Mouse (Mus musculus): ENCODE data around the gene Ncam1. TPM values are rescaled to one million over a fixed set of nuclear protein-coding genes. Genes with fewer than 3 reads are reported as not detected.

Ncam1 gene
- total RNA-seq, 2 experiments from 2014 or later = 16.5 to 24.5 TPM

DNA sequence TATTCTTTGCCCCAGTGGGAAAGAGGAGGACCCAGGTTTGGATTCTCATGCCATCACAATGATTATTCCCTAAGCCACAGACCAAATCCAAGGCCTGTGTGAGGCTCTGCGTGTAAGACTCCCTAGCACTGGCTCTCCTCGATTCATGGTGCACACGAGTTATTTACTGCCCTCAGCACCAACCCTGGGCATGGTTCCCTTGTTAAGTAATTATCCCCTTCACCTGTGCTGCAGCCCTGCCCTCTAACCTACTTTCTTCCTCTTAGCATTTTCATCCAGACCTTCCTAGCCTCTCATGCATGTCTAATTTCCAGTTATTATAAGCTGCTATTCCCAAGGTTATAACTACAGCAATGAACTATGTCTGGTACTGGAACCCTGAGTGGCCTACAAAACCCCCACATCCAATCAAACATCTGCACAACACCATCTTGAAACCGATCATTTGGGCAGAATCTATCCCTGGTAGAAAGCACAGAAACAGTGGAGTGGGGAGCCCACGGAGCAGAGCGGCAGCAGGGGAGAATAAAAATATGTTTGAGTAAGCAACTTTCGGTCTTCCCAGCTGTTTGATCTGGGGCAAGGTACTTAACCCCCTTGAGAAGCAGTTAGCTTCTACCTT is 116.8 kb downstream of the Ncam1 start:
- ATAC-seq (replicated peaks; ENCODE audit: poor library complexity) = no peak

DNA sequence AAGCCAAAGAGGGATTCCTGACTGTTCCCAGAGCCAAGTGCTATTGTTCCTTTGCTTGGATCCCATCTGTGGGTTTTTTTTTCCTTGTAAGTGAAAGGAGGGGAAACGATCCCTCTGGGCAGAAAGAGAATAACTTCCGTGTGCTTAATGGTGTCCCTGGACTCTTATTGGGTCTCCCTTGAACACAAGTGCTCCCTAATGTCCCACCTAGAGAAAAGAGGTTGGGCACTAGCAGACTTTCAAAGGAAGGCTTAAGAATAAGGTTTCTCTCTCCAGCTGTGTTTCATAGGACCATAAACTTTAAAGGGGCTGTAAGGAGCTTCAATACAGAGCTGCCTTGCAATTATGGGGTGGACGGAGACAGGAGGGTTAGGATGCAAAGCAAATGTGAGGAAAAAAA is 119.5 kb downstream of the Ncam1 start:
- no peak for ATAC-seq (replicated peaks; ENCODE audit: poor library complexity)

DNA sequence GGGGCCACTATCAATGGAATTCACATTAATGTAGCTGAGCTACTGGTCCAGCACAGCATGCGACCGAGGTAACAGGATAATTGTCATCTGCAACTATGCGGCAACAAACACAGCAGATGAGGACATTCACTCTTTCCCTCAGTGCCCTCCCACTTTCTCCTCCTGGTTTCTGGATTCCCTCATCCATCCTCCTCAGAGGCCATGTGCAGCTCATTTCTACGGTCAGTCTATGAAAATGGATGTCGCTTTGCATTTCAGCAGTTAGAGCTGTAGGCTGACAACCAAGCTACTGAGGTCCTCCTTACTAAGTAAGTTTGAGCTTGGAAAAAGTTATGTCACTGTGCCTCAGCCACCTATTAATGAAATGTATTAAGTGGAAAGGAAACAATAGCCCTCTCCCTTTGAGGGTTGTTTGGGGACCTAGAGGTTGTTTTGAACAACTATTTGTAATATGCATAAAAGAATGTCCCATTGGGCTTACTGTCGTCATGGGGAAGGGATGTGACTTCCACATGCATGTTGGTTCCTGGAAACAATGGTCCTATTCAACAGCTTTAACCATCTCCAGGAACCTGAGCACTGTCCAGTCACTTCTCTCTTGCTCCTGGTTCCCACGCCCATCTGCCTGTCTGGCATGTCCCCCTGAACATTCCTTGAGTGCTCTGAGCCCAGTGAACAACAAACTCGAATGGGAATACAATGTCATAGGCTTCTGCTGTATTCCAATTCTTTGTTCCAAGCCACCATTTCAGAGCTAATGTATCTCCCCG is 122.8 kb downstream of the Ncam1 start:
- no peak for ATAC-seq (replicated peaks; ENCODE audit: poor library complexity)

DNA sequence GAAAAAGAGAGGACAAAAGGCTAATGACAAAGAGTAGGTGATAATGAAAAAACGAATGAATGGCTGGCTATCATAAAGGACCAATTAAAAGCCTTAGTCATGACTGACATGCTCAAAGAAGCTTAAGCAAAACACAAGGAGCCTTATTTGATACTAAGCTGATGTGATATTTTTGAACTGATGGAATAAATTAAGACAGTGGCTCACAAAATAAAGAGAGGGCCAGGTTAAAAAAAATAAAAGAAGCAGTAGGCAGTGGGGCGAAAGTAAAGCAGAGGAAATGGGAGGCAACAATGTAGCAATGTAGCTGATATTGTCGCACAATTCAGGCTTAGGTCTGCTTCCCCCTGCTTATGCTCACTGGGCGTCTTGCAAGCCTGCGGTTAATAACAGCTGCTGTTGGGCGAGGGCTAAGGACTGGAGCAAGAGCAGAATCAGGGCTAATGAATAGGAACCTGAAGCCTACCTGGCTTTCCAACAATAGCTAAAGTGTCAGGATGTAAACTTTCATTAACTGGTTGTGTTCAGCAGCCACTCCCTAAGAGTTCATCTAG is 126.0 kb downstream of the Ncam1 start:
- ATAC-seq (replicated peaks; ENCODE audit: poor library complexity) = no peak

DNA sequence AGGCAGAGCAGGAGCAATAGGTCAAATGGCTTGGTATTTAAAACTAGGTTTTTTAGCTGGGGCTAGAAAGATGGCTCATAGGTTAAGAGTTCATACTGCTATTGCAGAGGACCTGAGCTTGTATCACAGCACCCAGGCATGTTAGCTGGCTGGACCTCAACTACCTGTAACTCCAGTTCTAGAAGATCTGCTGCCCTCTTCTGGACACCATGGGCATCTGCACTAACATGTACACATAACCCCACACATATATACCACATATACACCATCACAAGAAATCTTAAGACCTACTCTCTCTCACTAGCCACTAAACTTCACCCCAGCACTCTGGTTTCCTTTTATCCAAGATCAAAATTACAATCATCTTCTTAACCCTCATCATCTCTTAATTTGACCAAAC is 131.7 kb downstream of the Ncam1 start:
- ATAC-seq (replicated peaks; ENCODE audit: poor library complexity) = no peak

DNA sequence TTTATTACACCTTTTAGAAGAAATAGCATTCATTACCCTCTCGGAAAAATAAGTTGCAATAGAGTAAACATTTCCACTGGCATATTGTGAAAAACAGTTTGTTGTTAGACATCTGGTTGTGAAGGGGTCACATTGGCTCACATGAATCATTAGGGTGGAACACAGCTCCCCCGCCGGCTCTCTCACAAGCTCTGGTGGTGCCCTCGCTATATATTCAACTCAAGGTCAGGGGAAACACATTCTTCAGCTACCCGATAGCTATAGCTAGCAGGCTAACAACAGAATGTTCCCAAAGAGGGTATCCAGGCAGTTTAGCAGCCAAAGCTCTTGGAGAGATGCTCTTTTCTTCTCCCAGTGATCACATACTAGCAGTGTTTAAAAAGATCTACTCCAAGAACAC is 133.4 kb downstream of the Ncam1 start:
- no peak for ATAC-seq (replicated peaks; ENCODE audit: poor library complexity)

DNA sequence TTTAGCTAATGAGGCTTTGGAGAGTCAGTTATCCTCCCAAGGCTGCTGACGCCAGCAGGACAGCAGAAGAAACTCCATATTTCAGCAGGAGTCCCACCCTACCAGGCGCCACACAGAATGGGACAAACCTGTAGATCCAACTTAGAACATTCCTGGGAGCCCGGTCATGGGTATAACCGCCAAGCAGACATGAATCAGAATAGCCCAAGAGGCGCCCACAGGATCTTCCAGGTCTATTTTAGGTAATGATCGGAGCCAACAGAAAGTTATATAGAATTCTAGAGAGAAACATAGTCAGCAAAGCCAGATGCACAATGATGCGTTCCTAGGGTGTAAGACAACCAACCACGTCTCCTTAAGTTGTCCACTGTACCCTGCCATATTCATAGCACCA is 134.8 kb downstream of the Ncam1 start:
- ATAC-seq (replicated peaks; ENCODE audit: poor library complexity) = no peak

DNA sequence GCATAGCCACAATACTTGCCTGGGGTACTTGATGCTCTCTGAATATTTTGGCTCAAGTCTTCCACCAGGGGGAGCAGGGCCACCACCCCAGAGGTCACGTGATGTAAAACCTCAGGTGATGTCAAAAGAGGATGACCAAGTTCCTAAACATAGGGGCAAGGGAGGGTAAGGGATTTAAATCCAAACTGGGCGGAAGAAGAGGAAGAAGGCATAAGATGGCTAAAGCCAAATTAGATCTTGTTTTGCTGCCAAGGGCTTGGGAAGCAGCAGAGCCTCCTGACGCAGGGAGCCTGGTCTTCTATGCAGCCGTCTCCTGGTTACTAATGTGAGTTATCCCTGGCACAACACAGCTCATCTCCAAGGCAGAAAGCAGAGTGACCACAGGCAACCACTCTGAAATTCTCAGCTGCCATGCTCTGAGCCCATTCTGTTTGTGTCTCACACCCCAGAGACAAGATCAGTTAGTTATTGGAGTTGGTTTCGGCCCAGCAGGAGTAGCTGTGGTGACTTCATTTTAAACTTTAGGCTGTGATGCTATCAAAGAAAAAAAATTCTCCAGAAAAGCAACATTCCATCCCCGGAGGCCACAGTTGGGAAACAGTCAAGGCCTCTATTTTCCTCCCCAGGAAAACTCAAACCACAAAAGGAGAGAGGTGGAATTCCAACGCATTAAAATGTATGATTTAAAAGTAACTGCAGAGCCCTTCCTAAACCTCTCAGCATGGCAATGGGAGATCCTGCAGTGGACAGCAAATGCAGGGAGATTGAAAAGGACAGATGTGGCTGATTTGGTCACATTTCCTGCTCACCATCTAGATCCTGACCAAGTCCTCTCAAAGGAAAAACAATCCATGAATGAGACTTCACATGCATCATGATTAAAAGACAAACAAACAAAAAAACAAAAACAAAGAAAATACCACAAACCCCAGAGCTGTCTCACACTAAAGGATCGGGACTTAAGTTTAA is 135.5 kb downstream of the Ncam1 start:
- ATAC-seq (replicated peaks; ENCODE audit: poor library complexity) = 0 out of 2 replicates have a peak, but pooled peaks have one; percentile 17

DNA sequence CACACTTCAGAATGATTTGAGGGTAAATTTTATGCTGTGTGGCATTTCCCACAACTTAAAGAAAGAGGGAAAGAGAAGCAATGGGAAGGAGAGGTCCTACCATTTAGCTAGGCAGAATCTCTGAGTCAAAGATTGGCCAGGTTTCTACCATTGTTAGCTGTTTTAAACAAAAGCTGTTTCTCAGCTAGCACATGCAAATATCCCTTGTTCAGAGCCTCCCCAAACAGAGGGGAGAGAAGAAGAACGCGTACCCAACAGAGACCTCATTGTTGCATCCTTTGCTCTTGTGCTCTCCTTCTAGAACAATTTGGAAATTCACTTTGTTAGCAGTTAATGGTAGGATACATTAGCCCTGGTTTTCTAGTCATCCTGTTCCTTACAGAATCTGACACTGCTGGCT is 137.2 kb downstream of the Ncam1 start:
- ATAC-seq (replicated peaks; ENCODE audit: poor library complexity) = no peak

DNA sequence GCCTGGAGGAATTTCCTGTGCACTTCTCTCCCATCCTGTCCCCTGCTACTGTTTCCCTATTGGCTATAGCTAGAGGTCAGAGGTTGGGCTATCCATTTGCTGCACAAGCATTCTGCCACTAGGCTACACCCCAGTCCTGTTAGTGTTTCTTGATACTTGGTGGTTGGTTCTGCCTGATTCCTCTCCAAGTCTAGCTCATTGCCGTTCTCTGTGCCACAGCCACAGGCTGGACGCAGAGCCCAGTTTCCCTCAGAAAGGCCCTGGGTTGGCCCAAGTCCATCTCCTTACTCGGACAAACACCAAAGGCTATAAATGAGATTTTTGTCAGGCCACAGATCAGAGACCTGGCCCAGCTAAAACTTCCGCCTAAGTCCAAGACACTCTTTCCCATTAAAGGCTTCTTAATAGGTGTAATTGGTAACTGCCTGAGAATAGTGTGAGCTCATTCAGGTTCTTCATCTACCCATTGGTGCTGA is 140.3 kb downstream of the Ncam1 start:
- no peak for ATAC-seq (replicated peaks; ENCODE audit: poor library complexity)

DNA sequence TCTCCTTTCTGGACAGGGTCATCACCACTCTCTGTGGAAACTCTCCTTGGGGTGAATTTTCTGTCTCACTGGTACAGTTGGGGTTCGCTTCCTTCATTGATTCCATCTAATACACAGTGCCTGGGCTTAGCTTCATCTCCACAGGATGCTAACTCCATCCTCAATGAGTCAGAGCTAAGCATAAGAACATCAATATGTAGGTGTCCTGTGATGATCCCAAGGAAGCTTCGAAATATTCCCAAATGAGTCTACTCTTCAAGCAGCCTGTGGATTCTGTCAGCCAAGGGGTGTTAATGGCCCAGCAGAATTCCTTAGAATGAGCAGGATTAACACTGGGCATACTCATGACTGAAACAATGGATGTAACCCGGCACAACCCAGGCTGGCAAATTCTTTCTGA is 144.3 kb downstream of the Ncam1 start:
- ATAC-seq (replicated peaks; ENCODE audit: poor library complexity) = no peak

DNA sequence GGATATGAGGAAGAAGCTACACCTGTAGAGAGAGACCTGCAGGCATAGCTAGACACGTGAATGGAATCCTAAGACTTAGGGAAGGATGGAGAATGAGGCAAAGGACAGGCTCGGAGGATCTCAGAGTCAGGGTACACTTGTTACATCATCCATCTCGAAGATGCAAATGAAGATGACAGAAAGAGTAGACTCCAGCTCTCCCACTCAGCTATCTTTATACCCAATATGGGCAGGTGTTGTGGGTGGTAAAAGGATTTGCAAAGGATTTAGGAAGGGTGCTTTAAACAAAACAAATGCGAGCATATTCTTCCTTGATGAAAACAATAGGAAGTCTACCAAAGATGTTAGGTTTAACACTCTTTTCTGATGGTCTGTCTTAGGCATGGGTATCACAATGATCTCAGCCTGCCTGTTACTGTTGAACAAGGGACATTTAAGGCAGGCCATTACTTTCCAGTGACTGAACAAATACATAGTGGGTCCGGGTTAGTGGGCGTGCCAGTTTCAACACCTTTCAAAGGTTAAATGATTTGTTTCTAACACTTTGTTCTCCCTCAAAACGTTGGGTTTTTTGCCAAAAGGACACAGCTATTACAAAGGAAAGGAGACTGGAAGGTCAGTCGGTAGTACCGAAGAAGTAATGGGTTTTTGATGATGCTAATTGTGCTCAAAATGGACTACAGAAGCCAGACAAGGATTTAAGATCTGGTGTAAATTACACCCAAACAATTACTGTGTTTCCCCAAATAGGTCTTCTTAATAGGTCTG is 145.1 kb downstream of the Ncam1 start:
- no peak for ATAC-seq (replicated peaks; ENCODE audit: poor library complexity)

DNA sequence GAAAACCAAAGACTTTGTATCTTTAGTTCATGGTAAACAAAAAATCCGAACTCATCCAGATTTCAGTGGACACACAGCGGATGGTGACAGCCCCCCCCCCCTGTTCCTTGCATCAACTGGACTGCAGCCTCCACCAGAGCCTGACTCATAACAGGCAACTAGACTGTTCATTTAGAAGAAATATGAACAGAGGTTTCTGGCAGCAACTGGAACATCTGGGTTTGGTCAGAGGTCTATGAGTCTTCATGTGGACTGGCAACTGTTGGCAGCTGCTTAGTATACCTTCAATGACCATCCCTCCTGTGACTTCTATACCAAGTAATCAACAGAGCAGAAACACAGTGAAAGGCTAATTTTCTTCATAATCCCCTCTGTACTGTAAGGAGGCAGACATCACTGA is 154.4 kb downstream of the Ncam1 start:
- ATAC-seq (replicated peaks; ENCODE audit: poor library complexity) = no peak

DNA sequence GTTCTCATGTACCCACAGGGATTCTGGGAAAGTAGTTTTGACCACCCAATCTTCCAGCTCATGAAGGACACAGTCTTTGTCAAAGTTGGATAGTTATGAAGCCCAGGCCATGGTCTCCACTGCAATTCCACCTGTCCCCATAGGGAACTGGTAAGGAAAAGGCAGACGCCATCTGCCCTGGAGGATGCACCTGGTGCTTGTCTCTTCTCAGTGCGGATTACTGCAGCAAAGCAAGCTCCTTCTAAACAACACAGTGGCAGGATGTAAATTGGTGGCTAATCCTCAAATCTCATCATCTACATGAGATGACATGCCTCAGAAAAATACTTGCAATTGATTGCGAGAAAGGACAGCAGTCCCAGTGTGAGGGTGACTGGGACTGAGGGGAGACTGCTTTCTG is 158.0 kb downstream of the Ncam1 start:
- no peak for ATAC-seq (replicated peaks; ENCODE audit: poor library complexity)

DNA sequence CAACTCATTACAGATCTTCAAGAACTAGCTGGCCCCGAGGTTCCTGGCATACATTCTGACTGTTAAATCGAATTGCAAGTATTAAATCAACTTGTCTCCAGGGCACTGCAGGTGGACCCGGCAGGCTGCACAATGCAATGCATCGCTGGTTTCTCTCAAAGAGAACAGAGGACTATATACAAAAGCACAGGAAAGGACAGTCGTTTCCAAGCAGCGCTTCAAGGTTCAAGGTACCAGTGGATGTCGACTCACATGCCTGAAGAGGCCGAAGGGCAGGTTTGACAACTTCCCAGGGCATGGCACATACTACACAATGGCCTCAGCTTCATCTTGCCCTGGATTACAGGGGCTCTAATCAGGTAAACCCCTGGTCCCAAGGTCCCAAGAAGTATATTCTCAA is 158.6 kb downstream of the Ncam1 start:
- no peak for ATAC-seq (replicated peaks; ENCODE audit: poor library complexity)

DNA sequence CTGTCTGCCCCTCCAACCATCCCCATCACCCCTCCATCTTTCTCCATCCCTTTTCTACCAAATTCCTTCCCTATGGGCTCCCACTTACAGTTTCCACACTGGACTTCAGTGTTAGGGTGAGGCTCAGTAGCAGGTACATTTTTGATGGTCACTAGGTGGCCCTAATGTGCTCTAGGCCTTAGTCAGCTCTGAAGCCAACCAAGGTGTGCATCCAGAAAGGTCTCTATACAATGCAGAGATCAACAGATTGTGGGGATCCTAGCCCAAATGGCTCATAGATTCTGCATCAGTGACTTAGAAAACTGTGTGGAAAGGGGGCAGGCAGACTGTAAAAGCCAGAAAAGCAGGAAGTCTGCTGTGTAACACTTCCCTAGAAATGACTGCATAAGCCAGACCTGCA is 160.8 kb downstream of the Ncam1 start:
- no peak for ATAC-seq (replicated peaks; ENCODE audit: poor library complexity)

DNA sequence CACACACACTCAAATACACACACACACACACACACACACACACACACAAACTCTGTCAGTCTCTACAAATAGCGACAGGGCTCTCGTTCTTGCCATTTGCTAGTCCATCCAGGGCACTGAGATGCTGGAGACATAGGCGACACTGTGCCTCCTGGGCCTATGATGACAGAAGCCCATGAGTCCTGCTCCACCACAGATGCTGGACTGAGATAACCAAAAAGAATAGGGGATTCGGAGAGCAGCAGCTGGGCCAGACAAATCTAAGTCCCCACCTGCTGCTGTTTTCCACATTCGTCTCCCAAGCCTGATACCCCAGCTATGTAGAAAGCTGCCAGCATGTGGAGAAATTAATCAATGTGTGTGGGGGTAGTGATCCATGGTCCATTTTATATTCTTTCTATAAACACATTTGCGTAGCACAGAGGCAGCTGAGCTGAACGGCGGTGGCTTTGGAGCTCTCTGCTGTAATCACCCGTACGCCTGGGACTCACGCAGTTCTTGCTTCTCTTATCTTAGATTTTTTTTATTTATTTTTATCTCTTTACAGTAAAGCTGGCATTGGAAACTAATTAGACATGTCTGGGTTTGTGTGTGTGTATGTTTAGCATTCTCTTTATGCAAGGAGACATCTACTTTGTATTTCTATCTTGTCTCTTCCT is 162.9 kb downstream of the Ncam1 start:
- ATAC-seq (replicated peaks; ENCODE audit: poor library complexity) = no peak

DNA sequence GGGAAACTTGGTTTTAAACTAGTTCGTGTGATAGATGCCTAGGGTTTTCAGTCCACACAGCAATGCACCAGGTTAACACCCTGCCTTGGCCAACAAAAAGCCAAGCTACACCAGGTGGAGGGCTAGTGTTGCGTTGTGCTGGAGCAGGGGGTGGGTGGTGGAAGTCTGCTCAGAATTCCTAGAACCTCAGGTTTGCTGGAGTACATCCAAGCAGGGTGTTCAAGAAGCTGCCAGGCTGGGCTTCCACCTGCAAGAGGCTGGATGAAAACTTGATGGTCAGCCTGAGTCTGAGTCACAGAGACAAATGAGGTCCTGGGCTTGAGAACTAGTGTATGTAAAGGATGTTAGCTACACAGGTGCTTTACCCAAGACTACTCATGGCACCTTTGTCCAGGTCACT is 166.1 kb downstream of the Ncam1 start:
- ATAC-seq (replicated peaks; ENCODE audit: poor library complexity) = no peak

DNA sequence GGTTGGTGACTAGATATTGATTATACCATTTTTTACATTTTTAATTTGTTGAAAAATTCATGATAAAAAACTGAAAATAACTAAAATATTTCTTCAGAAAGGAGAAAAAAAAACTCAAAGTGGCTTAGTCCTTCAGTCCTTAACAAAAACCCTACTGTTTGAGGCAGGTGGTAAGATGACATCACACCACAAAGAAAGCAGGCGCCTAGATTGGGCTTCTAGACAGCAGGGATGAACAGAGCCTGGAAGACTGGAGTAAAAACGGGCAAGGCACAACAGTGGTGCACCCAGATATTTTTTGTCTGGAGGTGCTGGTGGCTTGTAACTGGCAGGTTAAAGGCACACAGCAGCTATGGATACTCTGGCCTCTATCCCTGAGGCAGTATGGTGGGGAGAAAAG is 168.4 kb downstream of the Ncam1 start:
- no peak for ATAC-seq (replicated peaks; ENCODE audit: poor library complexity)

DNA sequence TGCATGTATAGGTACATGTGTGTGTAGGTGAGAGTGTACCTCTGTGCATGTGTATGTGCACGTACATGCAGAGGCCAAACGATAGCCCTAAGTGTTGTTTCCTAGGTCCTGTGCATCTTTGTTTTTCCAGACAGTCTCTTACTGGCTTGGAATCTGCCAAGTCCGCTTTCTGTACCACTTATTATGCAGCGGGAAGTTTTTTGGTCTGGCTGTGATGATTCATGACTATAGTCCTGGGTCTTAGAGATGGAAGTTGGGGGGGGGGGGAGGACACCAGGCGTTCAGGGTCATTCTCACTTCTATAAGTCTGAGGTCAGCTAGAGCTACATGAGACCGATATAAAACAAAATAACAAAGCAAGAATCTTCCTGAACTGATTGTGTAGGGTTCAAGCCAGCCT is 173.8 kb downstream of the Ncam1 start:
- no peak for ATAC-seq (replicated peaks; ENCODE audit: poor library complexity)

Measured in megakaryocyte progenitor cell, adult 5-6 weeks (primary cell).